Mouse (Mus musculus): Measurements from ENCODE around the gene Cela3a. TPM values are rescaled to one million over a fixed set of nuclear protein-coding genes. Genes with fewer than 3 reads are reported as not detected.
"Not testable (repeated sequence)": the region's sequence is repeated elsewhere in the genome, so short reads cannot be mapped to it uniquely, and the experiment has no call there.

Cela3a gene
- polyA plus RNA-seq, 1 experiment from 2014 or later, result not detected

DNA sequence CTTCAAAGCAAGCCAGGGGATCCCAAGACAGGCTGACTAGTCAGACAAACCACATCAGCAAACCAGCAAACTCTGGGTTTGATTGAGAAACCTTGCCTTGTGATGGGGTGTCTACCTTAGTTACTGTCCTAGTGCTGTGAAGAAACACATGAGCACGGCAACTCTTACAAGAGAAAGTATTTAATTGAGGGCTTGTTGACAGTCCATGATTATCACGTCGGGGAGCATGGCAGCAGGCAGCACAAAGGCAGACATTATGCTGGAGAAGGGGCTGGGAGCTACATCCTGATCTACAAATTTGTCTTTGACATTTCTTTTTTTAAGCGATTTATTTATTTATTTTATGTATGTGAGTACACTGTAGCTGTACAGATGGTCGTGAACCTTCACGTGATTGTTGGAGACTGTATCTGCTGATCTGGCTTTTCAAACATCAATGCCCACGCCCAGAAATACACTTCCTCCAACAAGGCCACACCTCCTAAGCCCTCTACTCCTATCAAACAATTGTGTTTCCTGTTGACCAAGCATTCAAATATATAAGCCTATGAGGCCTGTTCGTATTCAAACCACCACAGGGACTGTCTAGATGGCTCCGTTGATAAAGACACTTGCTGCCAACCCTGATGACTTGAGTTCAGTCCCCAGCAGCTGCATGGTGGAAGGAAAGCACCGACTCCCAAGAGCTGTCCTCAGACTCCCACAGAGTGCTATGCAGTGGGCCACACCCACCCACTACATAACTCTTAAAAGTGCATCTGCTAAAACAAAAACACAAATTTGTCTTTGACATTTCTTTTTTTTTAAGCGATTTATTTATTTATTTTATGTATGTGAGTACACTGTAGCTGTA lies 8.3 kb upstream of the Cela3a start:
- no peak overlapping the region for H3K9ac ChIP-seq
- no peak overlapping the region for H3K4me2 ChIP-seq
- WGBS, result 64% methylated on average over 11 of the region's 11 CpGs
- no peak overlapping the region for H3K27ac ChIP-seq (ENCODE audit: low read depth)
- DNase-seq (no peak), ATAC-seq (ENCODE audit: insufficient read depth) (no peak)
- H3K36me3 ChIP-seq (ENCODE audit: insufficient read depth), result no peaks in the 10 kb centered on the region
- no peak for TF ChIP-seq CTCF (IDR thresholded peaks at IDR 0.05; ENCODE audit: low read depth)
- no peak overlapping the region for H3K4me3 ChIP-seq (ENCODE audit: low read depth, low read length)
- no peaks in the 10 kb centered on the region for H3K9me3 ChIP-seq (ENCODE audit: low read depth, low read length)
- H3K4me1 ChIP-seq (ENCODE audit: insufficient read depth), result no peaks in the 10 kb centered on the region
- H3K27me3 ChIP-seq (ENCODE audit: insufficient read depth, low read length), result no peaks in the 10 kb centered on the region

DNA sequence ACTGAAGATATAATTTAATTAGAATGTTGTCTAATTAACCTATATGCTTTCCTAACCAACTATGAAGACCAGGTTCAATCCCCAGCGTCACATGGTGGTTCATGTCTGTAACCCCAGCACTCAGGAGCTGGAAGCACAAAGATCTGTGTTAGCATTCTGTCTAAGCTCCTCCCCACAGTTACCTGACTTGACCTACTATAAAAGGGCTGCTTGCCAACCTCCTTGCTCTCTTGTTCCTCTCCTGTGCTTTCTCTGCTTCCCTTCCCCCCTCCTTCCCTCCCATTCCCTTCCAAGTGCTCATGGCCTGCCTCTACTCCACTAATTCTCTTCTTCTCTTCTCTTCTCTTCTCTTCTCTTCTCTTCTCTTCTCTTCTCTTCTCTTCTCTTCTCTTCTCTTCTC lies 5.3 kb upstream of the Cela3a start:
- no peak overlapping the region for H3K9ac ChIP-seq
- H3K9me3 ChIP-seq (ENCODE audit: low read depth, low read length), result no peaks in the 10 kb centered on the region
- no peak for DNase-seq
- no peak overlapping the region for H3K27ac ChIP-seq (ENCODE audit: low read depth)
- no peaks in the 10 kb centered on the region for H3K36me3 ChIP-seq (ENCODE audit: insufficient read depth)
- no peak for TF ChIP-seq CTCF (IDR thresholded peaks at IDR 0.05; ENCODE audit: low read depth)
- H3K4me3 ChIP-seq (ENCODE audit: low read depth, low read length), result no peak overlapping the region
- no peaks in the 10 kb centered on the region for H3K4me1 ChIP-seq (ENCODE audit: insufficient read depth)
- no peak overlapping the region for H3K4me2 ChIP-seq
- ATAC-seq (ENCODE audit: insufficient read depth), result no peak
- H3K27me3 ChIP-seq (ENCODE audit: insufficient read depth, low read length), result no peaks in the 10 kb centered on the region
- WGBS, result 70% methylated on average over 1 of the region's 1 CpGs

DNA sequence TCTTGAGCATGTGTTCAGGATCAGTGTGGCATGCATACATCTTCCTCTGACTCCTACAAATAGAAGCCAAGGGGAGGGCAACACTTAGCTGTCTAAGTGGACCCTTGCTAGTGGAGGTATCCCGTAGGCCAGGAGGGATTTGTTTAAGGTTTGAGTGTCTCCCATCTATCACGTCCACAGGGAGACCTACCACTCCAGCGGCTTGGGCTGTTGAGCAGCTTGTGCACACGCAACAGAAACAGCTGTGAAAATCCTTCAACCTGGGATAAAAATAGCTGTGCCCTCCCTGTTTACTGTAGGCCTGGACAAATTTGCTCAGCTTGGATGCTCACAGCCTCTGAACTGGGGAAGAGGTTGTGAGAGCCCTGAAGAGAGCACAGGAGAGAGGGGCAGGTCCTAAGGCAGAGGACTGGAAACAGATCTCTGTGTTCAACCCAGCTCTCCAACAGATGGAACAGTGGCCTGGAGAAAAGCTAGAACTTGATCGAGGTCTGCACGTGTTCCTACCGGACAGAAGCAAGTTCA lies 2.7 kb upstream of the Cela3a start:
- not testable (repeated sequence) for H3K4me3 ChIP-seq (ENCODE audit: low read depth, low read length); ATAC-seq (ENCODE audit: insufficient read depth); H3K4me1 ChIP-seq (ENCODE audit: insufficient read depth); H3K36me3 ChIP-seq (ENCODE audit: insufficient read depth); H3K9me3 ChIP-seq (ENCODE audit: low read depth, low read length); H3K4me2 ChIP-seq; H3K27me3 ChIP-seq (ENCODE audit: insufficient read depth, low read length); H3K9ac ChIP-seq; DNase-seq; H3K27ac ChIP-seq (ENCODE audit: low read depth)
- WGBS, result 64% methylated on average over 7 of the region's 7 CpGs

DNA sequence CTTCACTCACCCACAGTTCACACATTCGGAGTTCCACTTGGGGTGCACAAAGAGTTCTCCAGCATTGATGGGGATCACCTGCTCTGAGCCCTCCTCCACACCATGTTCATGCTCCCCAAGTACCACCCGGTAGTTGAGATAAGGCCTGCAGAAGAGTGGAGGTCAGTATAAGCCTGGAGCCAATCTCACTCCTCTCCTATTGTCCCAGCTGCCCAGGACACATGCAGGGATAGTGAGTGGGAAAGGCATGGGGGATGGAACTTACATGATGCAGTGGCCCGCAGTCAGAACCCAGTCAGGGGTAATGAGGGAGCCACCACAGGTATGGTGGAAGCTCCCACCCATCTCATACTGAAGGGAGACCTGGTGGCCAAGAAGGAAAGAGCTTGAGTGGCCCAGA lies 4.0 kb downstream of the Cela3a start:
- no peak overlapping the region for H3K4me2 ChIP-seq
- H3K9ac ChIP-seq, result no peak overlapping the region
- TF ChIP-seq CTCF (IDR thresholded peaks at IDR 0.05; ENCODE audit: low read depth), result no peak
- DNase-seq (no peak), ATAC-seq (ENCODE audit: insufficient read depth) (no peak)
- 88% methylated on average over 3 of the region's 3 CpGs for WGBS
- H3K4me1 ChIP-seq (ENCODE audit: insufficient read depth), result no peaks in the 10 kb centered on the region
- no peaks in the 10 kb centered on the region for H3K9me3 ChIP-seq (ENCODE audit: low read depth, low read length)
- H3K27me3 ChIP-seq (ENCODE audit: insufficient read depth, low read length), result no peaks in the 10 kb centered on the region
- H3K4me3 ChIP-seq (ENCODE audit: low read depth, low read length), result no peak overlapping the region
- no peaks in the 10 kb centered on the region for H3K36me3 ChIP-seq (ENCODE audit: insufficient read depth)
- no peak overlapping the region for H3K27ac ChIP-seq (ENCODE audit: low read depth)

DNA sequence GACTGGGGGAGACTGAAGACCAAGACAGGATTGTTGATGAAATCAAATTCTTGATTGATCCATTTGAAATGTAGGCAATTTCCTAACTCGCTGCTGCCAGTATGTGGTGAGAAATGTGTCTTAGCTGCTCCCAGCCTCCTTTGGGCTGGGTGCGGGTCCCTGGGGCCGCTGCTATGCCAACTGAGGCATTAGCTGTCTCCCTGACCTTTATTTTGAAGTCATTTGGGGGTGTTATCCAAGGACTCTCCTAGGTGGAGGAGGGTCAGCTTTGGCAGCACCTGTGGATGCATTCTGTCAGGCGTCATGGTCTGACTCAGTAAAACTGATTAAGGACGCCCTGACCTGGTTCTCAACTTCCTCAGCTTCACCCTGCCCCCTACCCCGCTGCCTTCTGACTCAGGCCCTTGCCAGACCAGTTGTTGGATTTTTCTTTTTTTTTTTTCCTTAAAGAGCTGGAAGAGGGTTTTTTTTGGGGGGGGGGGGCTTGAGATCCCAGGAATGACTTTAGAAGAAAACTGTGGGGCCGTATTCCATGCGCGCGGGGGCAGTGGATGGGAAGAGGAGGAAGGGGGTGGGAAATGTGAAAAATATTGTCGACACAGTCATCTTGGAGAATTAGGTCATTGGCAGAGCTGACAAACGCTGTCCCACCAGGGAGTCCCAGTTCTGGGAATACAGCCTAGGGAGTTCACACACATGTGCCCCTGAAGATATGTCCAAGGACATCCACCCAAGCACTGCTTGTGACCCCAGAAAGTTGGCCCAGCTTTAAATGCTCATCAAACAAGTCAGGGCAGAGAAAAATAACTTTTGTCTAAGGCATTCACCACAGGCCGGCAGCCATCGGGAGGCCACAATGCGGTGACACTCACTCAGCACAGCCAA lies 12.7 kb downstream of the Cela3a start:
- Histone ChIP-seq H3K9ac (no peak overlapping the region), H3K4me1 (ENCODE audit: insufficient read depth) (no peaks in the 10 kb centered on the region), H3K27me3 (ENCODE audit: insufficient read depth, low read length) (no peaks in the 10 kb centered on the region), H3K9me3 (ENCODE audit: low read depth, low read length) (no peaks in the 10 kb centered on the region), H3K4me2 (no peak overlapping the region), H3K36me3 (ENCODE audit: insufficient read depth) (no peaks in the 10 kb centered on the region), H3K27ac (ENCODE audit: low read depth) (no peak overlapping the region), H3K4me3 (ENCODE audit: low read depth, low read length) (no peak overlapping the region)
- no peak for DNase-seq
- TF ChIP-seq CTCF (IDR thresholded peaks at IDR 0.05; ENCODE audit: low read depth), result no peak
- WGBS, result 69% methylated on average over 15 of the region's 15 CpGs
- ATAC-seq (ENCODE audit: insufficient read depth), result no peak

DNA sequence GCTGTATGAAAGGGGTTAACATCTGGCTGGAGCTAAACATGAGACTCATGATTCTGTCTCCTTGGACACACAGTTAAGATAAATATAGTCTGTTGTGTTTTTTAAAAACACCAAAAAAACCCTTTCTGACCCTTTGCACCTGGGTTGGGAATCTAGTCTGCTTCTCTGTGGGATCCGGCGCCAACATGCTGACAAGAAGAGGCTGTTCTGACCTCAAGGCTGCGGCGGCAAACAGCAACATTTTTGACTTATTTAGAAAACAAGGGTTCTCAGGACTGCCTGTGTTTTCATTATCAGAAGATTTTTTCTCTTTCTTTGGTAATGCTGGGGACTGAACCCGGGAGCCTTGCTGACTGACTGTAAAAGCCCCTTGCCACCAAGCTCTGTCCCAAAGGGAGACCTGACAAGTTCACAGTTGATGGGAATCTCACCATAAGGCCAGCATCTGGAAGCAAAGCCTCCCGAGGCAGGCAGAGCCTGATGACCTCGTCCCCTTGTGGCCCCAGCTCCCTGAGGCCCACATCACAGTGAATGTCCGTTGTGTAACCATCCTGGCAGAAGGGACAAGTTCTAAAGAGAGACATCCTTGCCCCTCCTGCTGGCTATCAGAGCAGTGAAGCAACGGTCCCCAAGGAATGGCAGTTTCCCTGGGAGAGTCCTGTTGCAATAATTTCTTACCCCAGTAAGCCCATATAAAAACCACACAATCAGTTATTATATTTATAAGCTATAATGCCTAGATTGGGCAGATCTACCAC lies 16.0 kb downstream of the Cela3a start:
- H3K27ac ChIP-seq (ENCODE audit: low read depth), result no peak overlapping the region
- DNase-seq (no peak), ATAC-seq (ENCODE audit: insufficient read depth) (no peak)
- WGBS, result 53% methylated on average over 9 of the region's 9 CpGs
- no peak overlapping the region for H3K4me2 ChIP-seq
- no peaks in the 10 kb centered on the region for H3K36me3 ChIP-seq (ENCODE audit: insufficient read depth)
- no peak overlapping the region for H3K9ac ChIP-seq
- no peak overlapping the region for H3K4me3 ChIP-seq (ENCODE audit: low read depth, low read length)
- H3K27me3 ChIP-seq (ENCODE audit: insufficient read depth, low read length), result no peaks in the 10 kb centered on the region
- no peaks in the 10 kb centered on the region for H3K9me3 ChIP-seq (ENCODE audit: low read depth, low read length)
- no peak for TF ChIP-seq CTCF (IDR thresholded peaks at IDR 0.05; ENCODE audit: low read depth)
- H3K4me1 ChIP-seq (ENCODE audit: insufficient read depth), result no peaks in the 10 kb centered on the region
